Mouse (Mus musculus): Measurements from ENCODE around the gene Vasn.

DNA sequence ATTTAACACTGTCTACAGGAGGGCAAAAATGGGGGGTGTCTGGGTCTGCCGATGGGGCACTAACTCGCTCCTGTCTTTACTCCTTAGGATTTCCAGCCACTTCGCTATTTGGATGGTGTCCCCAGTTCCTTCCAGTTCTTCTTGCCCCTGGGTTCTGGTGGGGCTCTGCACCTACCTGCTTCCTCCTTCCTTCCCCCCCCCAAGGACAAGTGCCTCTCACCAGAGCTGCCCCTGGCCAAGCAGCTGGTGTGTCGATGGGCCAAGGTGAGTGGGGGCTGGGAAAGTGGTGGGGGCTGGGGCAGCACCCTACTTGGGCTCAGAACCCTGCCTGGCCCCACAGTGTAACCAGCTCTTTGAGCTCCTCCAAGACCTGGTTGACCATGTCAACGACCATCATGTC is 28.5 kb upstream of the Vasn start:
- TF ChIP-seq CTCF (IDR thresholded peaks at IDR 0.05; ENCODE audit: borderline replicate concordance, insufficient read depth, low read length) (no peak), POLR2A (IDR thresholded peaks at IDR 0.05; ENCODE audit: low read depth, low read length) (no peak)
